Mouse (Mus musculus) small intestine, adult 2 months (tissue): ENCODE data around the gene Ptpn23. TPM values are rescaled to one million over a fixed set of nuclear protein-coding genes. Genes with fewer than 3 reads are reported as not detected.
A peak's percentile ranks its signal among the peaks of the same experiment; 100 is the strongest.
"Not testable (repeated sequence)": the region's sequence is repeated elsewhere in the genome, so short reads cannot be mapped to it uniquely, and the experiment has no call there.

Experiments
- H3K27ac ChIP-seq: fragments of 200-500 bp; 2 replicates; pipeline ENCODE4 v1.5.1; 2012; ENCODE audit warnings: low read depth, low read length, control low read depth, inconsistent platforms; ENCODE audit not compliant: insufficient read depth
- H3K27me3 ChIP-seq: fragments of 200-500 bp; 2 replicates; pipeline ENCODE4 v1.6.1; 2012; ENCODE audit warnings: mild to moderate bottlenecking, moderate library complexity, low read length, inconsistent platforms; ENCODE audit not compliant: control insufficient read depth, insufficient read depth
- H3K36me3 ChIP-seq: fragments of 200-500 bp; 2 replicates; pipeline ENCODE4 v1.6.1; 2012; ENCODE audit warnings: mild to moderate bottlenecking, low read length, control low read depth, inconsistent platforms; ENCODE audit not compliant: control insufficient read depth, insufficient read depth
- H3K4me1 ChIP-seq: fragments of 200-500 bp; 2 replicates; pipeline ENCODE4 v1.6.1; 2012; ENCODE audit warnings: low read length, inconsistent platforms, mixed read lengths; ENCODE audit not compliant: control insufficient read depth, insufficient read depth, insufficient read length
- H3K4me3 ChIP-seq: fragments of 200-500 bp; 2 replicates; pipeline ENCODE4 v1.5.1; 2012; ENCODE audit warnings: low read depth, mild to moderate bottlenecking, control low read depth, inconsistent platforms, low read length, moderate library complexity
- CTCF ChIP-seq: fragments of 200-500 bp; IDR thresholded peaks from 2 replicates; pipeline ENCODE4 v1.5.1; 2012; ENCODE audit warnings: low read depth, mild to moderate bottlenecking, control low read depth, inconsistent platforms, low read length, moderate library complexity, mixed read lengths; ENCODE audit not compliant: insufficient replicate concordance, insufficient read length; ENCODE audit errors: extremely low read depth
- POLR2A ChIP-seq: fragments of 200-500 bp; IDR thresholded peaks from 2 replicates; pipeline ENCODE4 v1.6.1; 2012; ENCODE audit warnings: low read depth, mild to moderate bottlenecking, control low read depth, inconsistent platforms, low read length, moderate library complexity
- WGBS: fragments of 180-500 bp; shearing (Covaris S2); methylation state at CpG from one replicate; pipeline ENCODE4 v1.1.7; 2018; 5-methylcytosine and 5-hydroxymethylcytosine counted together
- polyA plus RNA-seq: library from polyadenylated mRNA; depleted of rRNA; stranded (reverse); fragments of >200 nt; gene quantifications from 2 replicates; pipeline ENCODE4 v1.2.3, GENCODE M21; 2012

The Ptpn23 gene
- polyA plus RNA-seq, 1 experiment, result 34.4 TPM

DNA sequence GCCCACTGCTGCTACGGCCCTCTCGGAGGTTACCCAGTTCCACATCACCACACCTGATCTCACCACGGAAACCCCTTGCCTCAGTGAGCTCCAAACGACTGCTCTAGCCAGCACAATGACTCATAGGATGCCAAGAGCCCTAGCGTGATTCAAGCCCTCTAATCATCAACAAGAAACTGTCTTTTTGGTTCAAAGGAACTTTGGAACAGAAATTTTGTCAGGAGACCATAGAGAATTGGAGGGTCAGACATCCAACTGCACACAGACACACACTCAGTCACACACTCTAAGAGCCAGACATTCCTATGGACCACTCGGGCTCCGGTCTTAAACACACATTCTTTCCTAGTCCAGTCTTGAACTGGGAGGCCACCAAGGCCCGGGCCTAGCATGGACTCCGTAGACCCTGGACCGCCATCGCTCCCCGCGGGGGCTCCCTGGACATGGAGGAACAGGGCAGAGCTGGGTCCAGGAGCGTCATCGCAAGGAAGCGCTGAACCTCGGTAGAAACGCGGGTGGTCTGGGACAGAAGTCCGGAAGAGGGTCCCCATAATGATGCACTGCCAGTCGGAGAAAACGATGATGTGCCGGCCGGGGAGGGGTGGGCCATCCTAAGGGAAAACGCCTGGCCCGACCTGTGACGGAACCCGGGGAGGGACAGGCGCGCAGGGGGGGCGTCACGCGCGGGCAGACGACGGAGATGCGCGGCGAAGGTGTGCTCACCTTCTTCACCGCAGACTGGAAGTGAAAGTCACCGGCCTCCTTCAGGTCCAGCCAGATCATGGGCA is 508 bp downstream of the Ptpn23 start:
- 1% methylated on average over 40 of the region's 41 CpGs for WGBS
- peak overlapping the region; percentile 74 for H3K4me3 ChIP-seq
- peaks cover 4% of the 10 kb centered on the region for H3K4me1 ChIP-seq
- 0 out of 2 replicates have a peak, but pooled peaks cover 2% of the 10 kb centered on the region for H3K36me3 ChIP-seq
- H3K27me3 ChIP-seq, result no peaks in the 10 kb centered on the region
- TF ChIP-seq POLR2A (no peak), CTCF (no peak)
- H3K27ac ChIP-seq, result no peak overlapping the region

- H3K36me3 ChIP-seq, H3K4me3 ChIP-seq, H3K27ac ChIP-seq, H3K27me3 ChIP-seq: not testable (repeated sequence)
- 87% methylated on average over 4 of the region's 4 CpGs for WGBS
- peaks cover 11% of the 10 kb centered on the region for H3K4me1 ChIP-seq
These were observed 4.8 kb downstream of the Ptpn23 start for GRCm38 (mm10) chr9:110403240-110403639.

DNA sequence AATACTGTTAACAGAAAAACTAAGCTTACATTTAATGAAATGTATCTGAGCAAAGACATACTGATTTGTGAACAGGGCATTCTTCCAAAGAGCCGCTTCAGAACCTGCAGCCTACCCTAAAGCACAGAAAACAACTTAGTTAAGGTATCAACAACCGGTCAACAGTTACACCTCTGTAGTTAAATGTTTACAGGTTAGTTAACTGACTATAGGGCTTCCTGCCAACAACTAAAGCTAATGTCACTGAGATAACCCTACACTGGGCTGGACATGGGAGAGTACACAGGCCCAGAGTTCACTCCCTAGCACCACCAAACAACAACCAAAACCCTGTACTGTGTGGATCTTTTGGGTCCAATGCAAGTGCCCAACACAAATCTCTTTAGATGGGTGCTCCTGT is 5.3 kb downstream of the Ptpn23 start:
- Histone ChIP-seq H3K4me1 (peaks cover 11% of the 10 kb centered on the region), H3K36me3 (peaks cover 4% of the 10 kb centered on the region; the same call in 1 of the 2 replicates), H3K4me3 (no peak overlapping the region), H3K27me3 (no peaks in the 10 kb centered on the region), H3K27ac (no peak overlapping the region)
- 86% methylated on average over 2 of the region's 2 CpGs for WGBS
- TF ChIP-seq POLR2A (no peak), CTCF (no peak)

DNA sequence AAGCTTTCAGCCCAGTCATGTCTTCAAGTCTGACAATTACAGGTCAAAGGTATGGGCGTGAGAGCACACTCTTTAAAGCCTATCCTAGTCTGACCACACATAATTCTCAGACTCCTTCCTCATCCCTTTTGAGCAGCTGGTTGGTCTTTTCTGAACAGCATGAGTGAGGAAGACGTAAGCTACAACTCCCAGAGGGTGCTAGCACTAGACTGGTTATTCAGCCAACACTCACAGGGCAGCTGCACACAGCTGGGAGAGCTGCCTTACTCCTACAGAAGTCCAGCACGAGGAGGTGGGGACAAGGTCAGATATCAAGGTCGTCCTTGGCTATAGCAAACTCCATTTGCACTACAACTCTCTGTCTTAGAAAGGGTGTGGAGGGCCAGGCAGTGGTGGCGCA is 7.4 kb downstream of the Ptpn23 start:
- no peaks in the 10 kb centered on the region for H3K27me3 ChIP-seq
- H3K27ac ChIP-seq, result no peak overlapping the region
- H3K4me1 ChIP-seq, result peaks cover 7% of the 10 kb centered on the region; the same call in 1 of the 2 replicates
- no peak overlapping the region for H3K4me3 ChIP-seq
- WGBS, result 60% methylated on average over 5 of the region's 5 CpGs
- peaks cover 8% of the 10 kb centered on the region for H3K36me3 ChIP-seq
- TF ChIP-seq POLR2A, result no peak
- no peak for TF ChIP-seq CTCF

DNA sequence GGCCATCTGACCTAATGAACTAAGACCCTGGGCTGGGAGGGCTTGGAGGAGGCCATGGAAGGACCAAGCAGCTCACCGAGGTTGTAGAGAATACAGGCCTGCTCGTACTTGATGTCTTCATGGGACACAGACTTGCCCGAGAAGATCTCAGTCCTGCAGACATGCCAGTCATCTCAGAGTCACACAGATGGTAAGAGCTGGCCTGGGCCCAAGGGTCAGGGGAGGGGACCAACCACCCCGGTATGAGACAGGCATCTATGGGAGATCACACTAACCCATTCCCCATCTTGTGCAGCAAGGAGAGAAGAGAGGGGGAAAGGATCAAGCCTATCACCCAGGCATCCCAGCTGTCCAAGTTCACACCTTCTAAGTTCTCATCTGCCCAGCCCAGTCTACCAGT is 14.7 kb downstream of the Ptpn23 start:
- H3K36me3 ChIP-seq, result peaks cover 44% of the 10 kb centered on the region
- TF ChIP-seq POLR2A, result no peak
- TF ChIP-seq CTCF, result no peak
- no peak overlapping the region for H3K27ac ChIP-seq
- H3K4me3 ChIP-seq, result no peak overlapping the region
- H3K4me1 ChIP-seq, result no peaks in the 10 kb centered on the region
- H3K27me3 ChIP-seq, result no peaks in the 10 kb centered on the region
- WGBS, result 85% methylated on average over 4 of the region's 4 CpGs

DNA sequence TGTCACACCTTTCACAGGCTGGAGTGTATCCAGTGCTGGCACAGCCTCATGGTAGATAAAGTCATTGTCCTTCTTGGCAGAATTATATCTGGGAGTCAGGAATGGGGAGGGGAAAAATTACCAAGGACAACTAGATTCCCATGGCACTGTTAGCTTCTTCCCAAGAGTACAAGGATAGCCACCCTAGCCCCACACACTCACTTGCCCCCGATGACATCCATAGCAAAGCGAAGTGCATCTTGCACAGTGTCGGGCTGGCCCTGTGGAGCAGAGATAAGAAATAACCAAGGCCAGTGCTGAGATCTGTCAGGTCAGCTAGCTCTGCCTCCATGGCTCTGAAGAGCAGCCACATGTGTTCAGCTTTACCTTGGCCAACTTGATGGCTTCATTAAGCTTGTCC is 17.2 kb downstream of the Ptpn23 start:
- 92% methylated on average over 3 of the region's 3 CpGs for WGBS
- Histone ChIP-seq H3K36me3 (peaks cover 59% of the 10 kb centered on the region), H3K4me3 (no peak overlapping the region), H3K27ac (no peak overlapping the region), H3K27me3 (no peaks in the 10 kb centered on the region), H3K4me1 (no peaks in the 10 kb centered on the region)
- TF ChIP-seq CTCF (no peak), POLR2A (no peak)

GRCm38 (mm10) chr9:110388011-110388410 is 20.0 kb downstream of the Ptpn23 start:
- Histone ChIP-seq H3K4me3 (no peak overlapping the region), H3K27me3 (no peaks in the 10 kb centered on the region), H3K4me1 (no peaks in the 10 kb centered on the region), H3K36me3 (peaks cover 82% of the 10 kb centered on the region), H3K27ac (no peak overlapping the region)
- 94% methylated on average over 7 of the region's 7 CpGs for WGBS
- TF ChIP-seq CTCF, result no peak
- no peak for TF ChIP-seq POLR2A
